Mouse (Mus musculus) stomach, embryonic 14.5 days (tissue): Measurements from ENCODE around the gene Ddx50. TPM values are rescaled to one million over a fixed set of nuclear protein-coding genes. Genes with fewer than 3 reads are reported as not detected.

Source experiments
- ATAC-seq: fragments of 200-750 bp; cut with Nextera tagmentation; 2 replicates; pipeline ENCODE4 v1.8.0; 2017; ENCODE audit warnings: low read depth, moderate TSS enrichment; ENCODE audit not compliant: insufficient number of reproducible peaks, insufficient read depth, low FRiP score
- H3K27ac ChIP-seq: fragments of 300-500 bp; sonication (generic); 2 replicates; pipeline ENCODE4 v1.5.1; 2014; ENCODE audit warnings: mild to moderate bottlenecking, low read length, moderate library complexity, mixed read lengths
- H3K27me3 ChIP-seq: fragments of 300-500 bp; sonication (generic); 2 replicates; pipeline ENCODE4 v1.6.1; 2014; ENCODE audit warnings: low read length, control low read depth, mixed read lengths; ENCODE audit not compliant: control insufficient read depth, insufficient read depth
- H3K36me3 ChIP-seq: fragments of 300-500 bp; sonication (generic); 2 replicates; pipeline ENCODE4 v1.6.1; 2014; ENCODE audit warnings: mild to moderate bottlenecking, control low read depth, low read length, moderate library complexity, mixed read lengths; ENCODE audit not compliant: control insufficient read depth, insufficient read depth
- H3K4me1 ChIP-seq: fragments of 300-500 bp; sonication (generic); 2 replicates; pipeline ENCODE4 v1.6.1; 2014; ENCODE audit warnings: low read length, control low read depth, mixed read lengths; ENCODE audit not compliant: control insufficient read depth, insufficient read depth
- H3K4me2 ChIP-seq: fragments of 300-500 bp; sonication (generic); replicated peaks from 2 replicates; pipeline ENCODE4 v1.6.1; 2014; ENCODE audit warnings: low read depth, low read length, control low read depth
- H3K4me3 ChIP-seq: fragments of 300-500 bp; sonication (generic); 2 replicates; pipeline ENCODE4 v1.5.1; 2014; ENCODE audit warnings: low read depth, low read length, control low read depth
- H3K9ac ChIP-seq: fragments of 300-500 bp; sonication (generic); replicated peaks from 2 replicates; pipeline ENCODE4 v1.6.1; 2014; ENCODE audit warnings: low read depth, mild to moderate bottlenecking, control low read depth, low read length, moderate library complexity, mixed read lengths
- H3K9me3 ChIP-seq: fragments of 300-500 bp; sonication (generic); 2 replicates; pipeline ENCODE4 v1.6.1; 2016; ENCODE audit warnings: low read depth, low read length, control low read depth; ENCODE audit not compliant: control insufficient read depth
- WGBS: fragments of 180-500 bp; shearing (Covaris S2); extraction: QIAGEN DNeasy Blood & Tissue Kit; methylation state at CpG from one replicate; pipeline ENCODE4 v1.1.7; 2014; 5-methylcytosine and 5-hydroxymethylcytosine counted together
- polyA plus RNA-seq: library from polyadenylated mRNA; unstranded; fragments of >200 nt; fragmentation: Nextera tagmentation; extraction: Ambion mirVana; gene quantifications from 2 replicates; pipeline ENCODE4 v1.2.1, GENCODE M21; 2014

Ddx50 gene
- polyA plus RNA-seq = 147 and 148 TPM in 2 replicates

- peak; percentile 100 for ATAC-seq
- Histone ChIP-seq H3K4me2 (peak within 1 kb of the TSS; percentile 71), H3K27ac (peak within 1 kb of the TSS; percentile 92), H3K4me1 (peaks cover 2% of the 10 kb centered on the region), H3K36me3 (peaks cover 7% of the 10 kb centered on the region), H3K9me3 (no peaks in the 10 kb centered on the region), H3K4me3 (peak within 1 kb of the TSS; percentile 93), H3K27me3 (no peaks in the 10 kb centered on the region), H3K9ac (peak within 1 kb of the TSS; percentile 80)
- WGBS = under 1% methylated on average over 83 of the region's 89 CpGs
Observed at GRCm38 (mm10) chr10:62650881-62651810, at the start of gene Ddx50. TSS of gene Ddx50 (minus strand) at chr10:62651218.

- H3K36me3 ChIP-seq = no peaks in the 10 kb centered on the region
- no peak overlapping the region for H3K27ac ChIP-seq
- no peak overlapping the region for H3K9ac ChIP-seq
- no peak overlapping the region for H3K4me2 ChIP-seq
- H3K27me3 ChIP-seq = no peaks in the 10 kb centered on the region
- 46% methylated on average over 8 of the region's 8 CpGs for WGBS
- ATAC-seq = no peak
- no peaks in the 10 kb centered on the region for H3K9me3 ChIP-seq
- H3K4me3 ChIP-seq = no peak overlapping the region
- H3K4me1 ChIP-seq = no peaks in the 10 kb centered on the region
Observed at GRCm38 (mm10) chr10:62692771-62693170, 41.8 kb upstream of the Ddx50 start.

GRCm38 (mm10) chr10:62692244-62692643 lies 41.2 kb upstream of the Ddx50 start:
- Histone ChIP-seq H3K36me3 (no peaks in the 10 kb centered on the region), H3K27me3 (no peaks in the 10 kb centered on the region), H3K4me1 (no peaks in the 10 kb centered on the region), H3K9ac (no peak overlapping the region), H3K27ac (no peak overlapping the region), H3K4me3 (no peak overlapping the region), H3K4me2 (no peak overlapping the region), H3K9me3 (no peaks in the 10 kb centered on the region)
- ATAC-seq = no peak
- 74% methylated on average over 3 of the region's 3 CpGs for WGBS

GRCm38 (mm10) chr10:62687032-62687674 lies 36.1 kb upstream of the Ddx50 start:
- Histone ChIP-seq H3K9ac (no peak overlapping the region), H3K4me2 (no peak overlapping the region), H3K27ac (no peak overlapping the region), H3K4me3 (no peak overlapping the region), H3K27me3 (no peaks in the 10 kb centered on the region), H3K36me3 (no peaks in the 10 kb centered on the region), H3K9me3 (no peaks in the 10 kb centered on the region), H3K4me1 (no peaks in the 10 kb centered on the region)
- ATAC-seq = no peak
- WGBS = 72% methylated on average over 15 of the region's 15 CpGs

GRCm38 (mm10) chr10:62683043-62683442 lies 32.0 kb upstream of the Ddx50 start:
- no peak for ATAC-seq
- 49% methylated on average over 5 of the region's 5 CpGs for WGBS
- no peak overlapping the region for H3K9ac ChIP-seq
- H3K27me3 ChIP-seq = no peaks in the 10 kb centered on the region
- no peak overlapping the region for H3K4me2 ChIP-seq
- H3K36me3 ChIP-seq = no peaks in the 10 kb centered on the region
- H3K27ac ChIP-seq = no peak overlapping the region
- no peaks in the 10 kb centered on the region for H3K4me1 ChIP-seq
- H3K9me3 ChIP-seq = peaks cover 6% of the 10 kb centered on the region; the same call in 1 of the 2 replicates
- H3K4me3 ChIP-seq = no peak overlapping the region

- 75% methylated on average over 1 of the region's 1 CpGs for WGBS
- no peak overlapping the region for H3K4me3 ChIP-seq
- no peak overlapping the region for H3K9ac ChIP-seq
- H3K4me2 ChIP-seq = no peak overlapping the region
- ATAC-seq = no peak
- peaks cover 6% of the 10 kb centered on the region; the same call in 1 of the 2 replicates for H3K9me3 ChIP-seq
- H3K4me1 ChIP-seq = peaks cover 3% of the 10 kb centered on the region; the same call in 1 of the 2 replicates
- H3K36me3 ChIP-seq = no peaks in the 10 kb centered on the region
- no peaks in the 10 kb centered on the region for H3K27me3 ChIP-seq
- H3K27ac ChIP-seq = no peak overlapping the region
Observed at GRCm38 (mm10) chr10:62679833-62680232, 28.8 kb upstream of the Ddx50 start.

- H3K27me3 ChIP-seq = no peaks in the 10 kb centered on the region
- 85% methylated on average over 5 of the region's 5 CpGs for WGBS
- peaks cover 3% of the 10 kb centered on the region; the same call in 1 of the 2 replicates for H3K4me1 ChIP-seq
- H3K27ac ChIP-seq = no peak overlapping the region
- no peak overlapping the region for H3K4me2 ChIP-seq
- H3K36me3 ChIP-seq = no peaks in the 10 kb centered on the region
- peaks cover 6% of the 10 kb centered on the region; the same call in 1 of the 2 replicates for H3K9me3 ChIP-seq
- no peak overlapping the region for H3K9ac ChIP-seq
- H3K4me3 ChIP-seq = no peak overlapping the region
- no peak for ATAC-seq
Observed at GRCm38 (mm10) chr10:62677329-62677728, 26.3 kb upstream of the Ddx50 start.

- ATAC-seq = no peak
- Histone ChIP-seq H3K9ac (no peak overlapping the region), H3K4me3 (no peak overlapping the region), H3K27me3 (no peaks in the 10 kb centered on the region), H3K27ac (no peak overlapping the region), H3K4me2 (no peak overlapping the region), H3K9me3 (peaks cover 6% of the 10 kb centered on the region; the same call in 1 of the 2 replicates), H3K36me3 (no peaks in the 10 kb centered on the region), H3K4me1 (peaks cover 3% of the 10 kb centered on the region; the same call in 1 of the 2 replicates)
- WGBS = 79% methylated on average over 6 of the region's 6 CpGs
Observed at GRCm38 (mm10) chr10:62676196-62676595, 25.2 kb upstream of the Ddx50 start.
